Mouse (Mus musculus): ENCODE measurements around the gene Klhl11. TPM values are rescaled to one million over a fixed set of nuclear protein-coding genes. Genes with fewer than 3 reads are reported as not detected.
A peak's percentile ranks its signal among the peaks of the same experiment; 100 is the strongest.

Klhl11 gene
- total and polyA plus RNA-seq, 3 experiments, result 11.5 to 34.7 TPM; not detected in 1

GRCm38 (mm10) chr11:100414914-100415822 lies 57.4 kb downstream of the Klhl11 start, which contains the start of gene Fkbp10:
Fkbp10 (plus strand) TSS chr11:100415697.
- DNase-seq (ENCODE audit: low read depth, low spot score), result no peak
- Histone ChIP-seq H3K4me3 (ENCODE audit: control insufficient read depth in 1 of 2, insufficient read depth in 1 of 2, low read depth in 2 of 2, low read length in 2 of 2) (peak within 1 kb of the TSS in 1 of 2 experiments; percentile 18; a peak in 1 of 4 replicates), H3K9ac (ENCODE audit: control insufficient read depth, low read depth, low read length, poor library complexity, severe bottlenecking) (no peak within 1 kb of the TSS), H3K9me3 (replicated peaks; ENCODE audit: insufficient read depth, low read length) (no peaks in the 10 kb centered on the region), H3K36me3 (ENCODE audit: control insufficient read depth in 1 of 2, insufficient read depth in 2 of 2, low read length in 2 of 2) (no peaks in the 10 kb centered on the region), H3K79me2 (ENCODE audit: control insufficient read depth, insufficient read depth, low read length, poor library complexity) (no peaks in the 10 kb centered on the region), H3K27ac (ENCODE audit: control insufficient read depth, low read depth, low read length) (no peak within 1 kb of the TSS), H3K27me3 (ENCODE audit: control insufficient read depth in 1 of 2, insufficient read depth in 2 of 2, low read length in 2 of 2) (no peaks in the 10 kb centered on the region; a peak in 1 of 4 replicates), H3K4me1 (ENCODE audit: control insufficient read depth in 1 of 2, insufficient read depth in 2 of 2, low read length in 2 of 2) (no peaks in the 10 kb centered on the region)
- TF ChIP-seq USF2 (IDR thresholded peaks at IDR 0.05; ENCODE audit: borderline replicate concordance in 1 of 2, insufficient read depth in 1 of 2, low read depth in 1 of 2, low read length in 2 of 2), result no peak
- TF ChIP-seq GATA1 (IDR thresholded peaks at IDR 0.05; ENCODE audit: low read depth, low read length), result no peak
- no peak for TF ChIP-seq MYC (IDR thresholded peaks at IDR 0.05; ENCODE audit: low read depth, low read length)
- TF ChIP-seq RAD21 (IDR thresholded peaks at IDR 0.05; ENCODE audit: low read depth, low read length), result no peak
- no peak for TF ChIP-seq KAT2A (conservative IDR thresholded peaks at IDR 0.05; ENCODE audit: low read depth, low read length)
- TF ChIP-seq NELFE (IDR thresholded peaks at IDR 0.05; ENCODE audit: low read depth, low read length), result no peak
- TF ChIP-seq CTCF (IDR thresholded peaks at IDR 0.05 in 2 of 3, conservative IDR thresholded peaks at IDR 0.05 in 1 of 3; ENCODE audit: control insufficient read depth in 1 of 3, insufficient read depth in 1 of 3, low read depth in 2 of 3, low read length in 3 of 3, poor library complexity in 1 of 3, severe bottlenecking in 1 of 3), result no peak
- no peak for TF ChIP-seq UBTF (IDR thresholded peaks at IDR 0.05; ENCODE audit: borderline replicate concordance, insufficient read depth, low read depth, low read length)
- no peak for TF ChIP-seq CHD1 (IDR thresholded peaks at IDR 0.05; ENCODE audit: low read depth, low read length)
- no peak for TF ChIP-seq RCOR1 (IDR thresholded peaks at IDR 0.05; ENCODE audit: low read depth, low read length)
- TF ChIP-seq ZKSCAN1 (IDR thresholded peaks at IDR 0.05; ENCODE audit: low read depth, low read length), result no peak
- TF ChIP-seq SMC3 (IDR thresholded peaks at IDR 0.05; ENCODE audit: low read depth, low read length), result no peak
- no peak for TF ChIP-seq ELF1 (IDR thresholded peaks at IDR 0.05; ENCODE audit: low read depth, low read length)
- no peak for TF ChIP-seq ZMIZ1 (IDR thresholded peaks at IDR 0.05; ENCODE audit: low read depth, low read length)
- no peak for TF ChIP-seq JUND (IDR thresholded peaks at IDR 0.05; ENCODE audit: low read depth, low read length)
- no peak for TF ChIP-seq ZC3H11A (IDR thresholded peaks at IDR 0.05; ENCODE audit: low read depth, low read length)
- TF ChIP-seq ZNF384 (IDR thresholded peaks at IDR 0.05; ENCODE audit: low read depth, low read length), result no peak
- no peak for TF ChIP-seq BHLHE40 (IDR thresholded peaks at IDR 0.05; ENCODE audit: borderline replicate concordance, low read depth, low read length)
